Mouse (Mus musculus) cerebellum, postnatal 4 days (tissue): Measurements from ENCODE around the gene Spats2l.
A peak's percentile ranks its signal among the peaks of the same experiment; 100 is the strongest.

Experiments
- DNase-seq, 2 experiments: peaks; one replicate each; pipeline ENCODE4 v3.0.0; 2022; ENCODE audit warnings: low spot score in 2 of 2, mixed read lengths in 1 of 2

The Spats2l gene

GRCm38 (mm10) chr1:57890259-57890902 is 116.4 kb downstream of the Spats2l start:
- DNase-seq = peak in 1 of 2 experiments; percentile 18

- DNase-seq = no peak
These were observed 116.9 kb downstream of the Spats2l start for GRCm38 (mm10) chr1:57890903-57891267.

- no peak for DNase-seq
These were observed 127.5 kb downstream of the Spats2l start for GRCm38 (mm10) chr1:57901494-57901893.

GRCm38 (mm10) chr1:57903793-57904192 is 129.8 kb downstream of the Spats2l start:
- DNase-seq = no peak

- no peak for DNase-seq
These were observed 131.9 kb downstream of the Spats2l start for GRCm38 (mm10) chr1:57905912-57906311.

- DNase-seq = no peak
These were observed 132.3 kb downstream of the Spats2l start for GRCm38 (mm10) chr1:57906312-57906711.

- no peak for DNase-seq
These were observed 137.6 kb downstream of the Spats2l start for GRCm38 (mm10) chr1:57911561-57911960.

- no peak for DNase-seq
These were observed 143.4 kb downstream of the Spats2l start for GRCm38 (mm10) chr1:57917342-57917741.

- no peak for DNase-seq
These were observed 144.6 kb downstream of the Spats2l start for GRCm38 (mm10) chr1:57918567-57918966.

- no peak for DNase-seq
These were observed 160.3 kb downstream of the Spats2l start for GRCm38 (mm10) chr1:57934287-57934686.

GRCm38 (mm10) chr1:57940691-57941090 is 166.7 kb downstream of the Spats2l start:
- no peak for DNase-seq

- no peak for DNase-seq
These were observed 167.1 kb downstream of the Spats2l start for GRCm38 (mm10) chr1:57941095-57941494.

GRCm38 (mm10) chr1:57941734-57942133 is 167.8 kb downstream of the Spats2l start:
- no peak for DNase-seq

GRCm38 (mm10) chr1:57942215-57942614 is 168.3 kb downstream of the Spats2l start:
- no peak for DNase-seq

- no peak for DNase-seq
These were observed 173.8 kb downstream of the Spats2l start for GRCm38 (mm10) chr1:57947552-57948347.

GRCm38 (mm10) chr1:57949195-57949594 is 175.2 kb downstream of the Spats2l start:
- no peak for DNase-seq

- no peak for DNase-seq
These were observed 175.8 kb downstream of the Spats2l start for GRCm38 (mm10) chr1:57949716-57950115.

- no peak for DNase-seq
These were observed 178.5 kb downstream of the Spats2l start for GRCm38 (mm10) chr1:57952509-57952908.

- no peak for DNase-seq
These were observed 179.8 kb downstream of the Spats2l start for GRCm38 (mm10) chr1:57953586-57954375.

- no peak for DNase-seq
These were observed 180.4 kb downstream of the Spats2l start for GRCm38 (mm10) chr1:57954376-57954765.

- DNase-seq = no peak
These were observed 181.8 kb downstream of the Spats2l start for GRCm38 (mm10) chr1:57955774-57956173.
